Mouse (Mus musculus): ENCODE measurements around the gene Olfr606.
"Not testable (repeated sequence)": the region's sequence is repeated elsewhere in the genome, so short reads cannot be mapped to it uniquely, and the experiment has no call there.

Olfr606 gene

DNA sequence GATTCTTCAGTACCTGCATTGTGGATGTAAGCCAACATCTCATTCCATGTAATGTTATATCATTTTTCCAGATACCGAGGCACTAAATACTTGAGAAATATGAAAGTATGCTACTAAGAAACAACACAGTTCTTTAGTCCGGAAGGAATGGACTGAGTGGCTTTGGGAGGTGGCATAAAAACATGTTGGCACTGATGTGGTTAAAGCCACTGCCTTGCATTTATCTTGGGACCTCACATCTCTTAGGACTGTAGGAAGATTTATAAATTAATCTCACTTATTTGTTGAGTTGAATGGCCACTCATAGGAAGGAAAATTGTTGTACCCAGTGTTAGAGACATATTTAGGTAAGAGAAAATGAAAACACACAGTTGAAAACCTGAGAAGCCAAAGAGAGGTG is at the start of gene Olfr606:
TSS of gene Olfr606 (plus strand) at position 301 of the 400 bp plus-strand sequence.
- no peak for DNase-seq (ENCODE audit: low spot score)

GRCm38 (mm10) chr7:103406521-103407055 is 42.3 kb upstream of the Olfr606 start:
- DNase-seq (ENCODE audit: low spot score): not testable (repeated sequence)

GRCm38 (mm10) chr7:103414772-103415171 is 34.1 kb upstream of the Olfr606 start, which contains the start of gene Usp17lc:
Usp17lc (plus strand) TSS chr7:103415072.
- DNase-seq (ENCODE audit: low spot score): not testable (repeated sequence)

DNA sequence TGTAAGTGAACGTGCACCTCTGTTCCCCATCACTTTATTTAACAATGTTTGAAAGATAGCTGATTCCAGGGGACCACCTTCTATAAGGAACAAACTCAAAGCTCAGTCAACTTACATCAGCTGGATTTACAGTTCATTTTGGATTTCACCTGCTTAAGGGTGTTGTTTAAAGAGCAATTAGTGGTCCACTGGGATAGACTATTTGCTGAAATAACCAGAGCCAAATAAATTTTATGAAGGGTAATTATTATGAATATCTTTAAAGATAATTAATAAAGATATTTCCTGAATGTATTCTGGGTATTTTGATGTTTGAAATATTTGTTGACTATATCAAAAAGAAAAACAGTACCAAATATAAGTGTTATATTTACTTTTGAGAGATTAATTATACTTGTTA is 3.5 kb upstream of the Olfr606 start, which contains the start of gene Olfr605:
TSS of gene Olfr605 (minus strand) at position 101 of the 400 bp plus-strand sequence.
- no peak for DNase-seq (ENCODE audit: low spot score)

DNA sequence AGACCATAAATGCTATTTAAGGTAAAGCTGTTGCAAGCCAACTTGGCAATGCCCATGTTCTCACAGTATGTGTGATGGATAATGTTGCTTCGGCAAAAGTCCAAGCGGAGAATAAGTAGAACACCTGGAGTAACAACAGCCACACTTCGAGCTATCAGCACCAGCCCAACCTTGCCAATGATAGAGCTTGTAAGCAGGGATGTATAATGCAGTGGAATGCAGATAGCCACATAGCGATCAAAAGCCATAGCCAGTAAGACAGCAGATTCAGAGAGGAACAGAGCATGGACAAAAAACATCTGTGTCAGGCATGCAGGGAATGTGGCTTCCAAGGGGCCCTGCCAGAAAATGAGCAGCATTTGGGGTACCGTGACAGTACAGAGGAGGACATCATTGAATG is 11.7 kb downstream of the Olfr606 start:
- no peak for DNase-seq (ENCODE audit: low spot score)

GRCm38 (mm10) chr7:103469577-103469976 is 20.7 kb downstream of the Olfr606 start, which contains the start of gene Olfr608:
Olfr608 (plus strand) TSS chr7:103469877.
- no peak for DNase-seq (ENCODE audit: low spot score)

DNA sequence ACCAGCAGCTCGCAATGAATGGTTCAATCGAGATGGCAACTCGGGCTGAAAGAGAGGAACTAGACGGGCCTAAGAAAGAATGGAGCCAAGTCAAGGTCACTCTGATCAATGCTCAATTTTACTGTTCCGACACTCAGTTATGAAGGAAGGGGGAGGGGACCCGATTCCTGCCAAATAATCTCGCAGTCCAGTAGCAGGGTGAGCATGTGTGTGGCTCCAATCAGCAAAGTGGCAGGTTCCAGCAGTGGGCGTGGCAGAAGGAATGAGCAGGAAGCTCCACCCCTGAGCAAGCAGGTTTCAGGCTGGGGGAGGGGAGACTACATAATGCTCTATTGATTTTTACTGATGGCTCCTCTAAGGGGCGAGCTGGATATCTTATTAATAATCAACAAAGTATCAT is 28.3 kb downstream of the Olfr606 start:
- not testable (repeated sequence) for DNase-seq (ENCODE audit: low spot score)

DNA sequence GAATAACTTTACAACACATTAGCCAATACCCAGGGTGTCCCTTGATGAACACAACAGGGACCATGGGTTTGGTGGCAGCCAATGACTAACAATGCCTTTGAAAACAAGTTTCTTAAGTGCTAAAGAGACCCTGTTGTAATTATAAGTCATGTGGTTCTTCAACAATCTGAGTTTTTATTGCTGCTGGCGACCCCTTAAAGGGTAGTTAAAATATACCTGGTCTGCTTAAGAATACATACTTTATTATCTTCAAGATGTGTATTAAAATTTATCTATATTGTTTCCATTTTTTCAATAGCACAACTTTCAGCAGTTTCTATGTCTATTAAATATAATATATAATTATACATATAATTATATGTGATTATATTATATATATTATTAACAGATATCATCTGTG is 49.1 kb downstream of the Olfr606 start, which contains the start of gene Olfr609:
TSS of gene Olfr609 (minus strand) at position 101 of the 400 bp plus-strand sequence.
- no peak for DNase-seq (ENCODE audit: low spot score)

Data from testis, postnatal 10 days (tissue).